Mouse (Mus musculus): Measurements from ENCODE around the gene Ccdc24.

The Ccdc24 gene

GRCm38 (mm10) chr4:117872471-117872886 is at the start of gene Ccdc24:
Ccdc24 (minus strand) TSS chr4:117872557.
- no peak for DNase-seq

GRCm38 (mm10) chr4:117921358-117921757 is 49.0 kb upstream of the Ccdc24 start:
- no peak for DNase-seq

- no peak for DNase-seq
Observed at GRCm38 (mm10) chr4:117918762-117919161, 46.4 kb upstream of the Ccdc24 start.

GRCm38 (mm10) chr4:117918261-117918660 is 45.9 kb upstream of the Ccdc24 start:
- no peak for DNase-seq

- DNase-seq, result no peak
Observed at GRCm38 (mm10) chr4:117917847-117918246, 45.5 kb upstream of the Ccdc24 start.

- DNase-seq, result no peak
Observed at GRCm38 (mm10) chr4:117917402-117917801, 45.0 kb upstream of the Ccdc24 start.

GRCm38 (mm10) chr4:117916386-117916785 is 44.0 kb upstream of the Ccdc24 start:
- no peak for DNase-seq

GRCm38 (mm10) chr4:117915489-117916105 is 43.2 kb upstream of the Ccdc24 start:
- peak; percentile 33 for DNase-seq

- DNase-seq, result peak; percentile 94
Observed at GRCm38 (mm10) chr4:117914591-117915442, 42.5 kb upstream of the Ccdc24 start, which contains the start of gene Ipo13. Ipo13 (minus strand) TSS chr4:117914999.

GRCm38 (mm10) chr4:117914031-117914430 is 41.7 kb upstream of the Ccdc24 start:
- no peak for DNase-seq

GRCm38 (mm10) chr4:117913421-117913820 is 41.1 kb upstream of the Ccdc24 start:
- no peak for DNase-seq

GRCm38 (mm10) chr4:117912685-117913273 is 40.4 kb upstream of the Ccdc24 start:
- no peak for DNase-seq

- no peak for DNase-seq
Observed at GRCm38 (mm10) chr4:117912131-117912561, 39.8 kb upstream of the Ccdc24 start.

GRCm38 (mm10) chr4:117908834-117909453 is 36.6 kb upstream of the Ccdc24 start:
- DNase-seq, result no peak

GRCm38 (mm10) chr4:117906196-117906595 is 33.8 kb upstream of the Ccdc24 start:
- DNase-seq, result no peak

- no peak for DNase-seq
Observed at GRCm38 (mm10) chr4:117904761-117905160, 32.4 kb upstream of the Ccdc24 start.

GRCm38 (mm10) chr4:117904094-117904493 is 31.7 kb upstream of the Ccdc24 start:
- no peak for DNase-seq

GRCm38 (mm10) chr4:117898111-117898510 is 25.8 kb upstream of the Ccdc24 start:
- DNase-seq, result no peak

- no peak for DNase-seq
Observed at GRCm38 (mm10) chr4:117896031-117896430, 23.7 kb upstream of the Ccdc24 start.

GRCm38 (mm10) chr4:117895339-117895738 is 23.0 kb upstream of the Ccdc24 start:
- no peak for DNase-seq

- DNase-seq, result no peak
Observed at GRCm38 (mm10) chr4:117894601-117895000, 22.2 kb upstream of the Ccdc24 start.

GRCm38 (mm10) chr4:117893376-117893775 is 21.0 kb upstream of the Ccdc24 start:
- DNase-seq, result peak; percentile 68

GRCm38 (mm10) chr4:117891738-117892161 is 19.4 kb upstream of the Ccdc24 start, which contains the start of gene Dph2:
Dph2 (minus strand) TSS chr4:117892032.
- DNase-seq, result peak; percentile 78

Data from thymus, postnatal 25 days (tissue).